Mouse (Mus musculus) urinary bladder, postnatal 36 days (tissue): ENCODE measurements around the gene Kirrel2.

Experiments
- DNase-seq, 2 experiments: peaks; one replicate each; pipeline ENCODE4 v3.0.0; 2022; ENCODE audit warnings: low spot score in 2 of 2, mixed read lengths in 1 of 2

Kirrel2 gene

GRCm38 (mm10) chr7:30450241-30450640 is 7.2 kb downstream of the Kirrel2 start:
- no peak for DNase-seq

GRCm38 (mm10) chr7:30444971-30445751 is 12.3 kb downstream of the Kirrel2 start, which contains the start of gene Aplp1:
Gene Aplp1, minus strand, starts transcription at chr7:30445535.
- DNase-seq = peak; percentile 20 to 26

- no peak for DNase-seq
These were observed 13.1 kb downstream of the Kirrel2 start for GRCm38 (mm10) chr7:30444154-30444970.

DNA sequence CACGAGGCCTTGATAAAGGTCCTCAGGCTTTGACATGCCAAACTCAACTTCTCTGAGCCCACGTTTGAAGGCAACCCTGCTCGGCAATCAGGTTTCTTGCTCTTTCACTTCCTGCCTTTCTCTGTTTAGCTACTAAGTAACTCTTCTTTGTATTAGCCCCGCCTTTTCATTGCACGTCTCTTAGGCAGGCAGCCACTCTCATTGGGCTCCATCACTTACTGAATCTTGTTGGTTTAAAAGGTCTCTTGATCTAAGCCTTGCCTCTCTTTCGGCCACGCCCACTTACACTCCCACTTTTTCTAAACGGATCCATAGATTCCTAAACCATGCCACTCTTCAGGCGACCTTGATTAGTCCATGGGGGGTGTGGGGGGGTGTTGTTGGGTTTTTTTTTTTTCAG is 13.8 kb downstream of the Kirrel2 start:
- no peak for DNase-seq

- no peak for DNase-seq
These were observed 16.8 kb downstream of the Kirrel2 start for GRCm38 (mm10) chr7:30440697-30441096.

- DNase-seq = no peak
These were observed 17.8 kb downstream of the Kirrel2 start for GRCm38 (mm10) chr7:30439734-30440133.

DNA sequence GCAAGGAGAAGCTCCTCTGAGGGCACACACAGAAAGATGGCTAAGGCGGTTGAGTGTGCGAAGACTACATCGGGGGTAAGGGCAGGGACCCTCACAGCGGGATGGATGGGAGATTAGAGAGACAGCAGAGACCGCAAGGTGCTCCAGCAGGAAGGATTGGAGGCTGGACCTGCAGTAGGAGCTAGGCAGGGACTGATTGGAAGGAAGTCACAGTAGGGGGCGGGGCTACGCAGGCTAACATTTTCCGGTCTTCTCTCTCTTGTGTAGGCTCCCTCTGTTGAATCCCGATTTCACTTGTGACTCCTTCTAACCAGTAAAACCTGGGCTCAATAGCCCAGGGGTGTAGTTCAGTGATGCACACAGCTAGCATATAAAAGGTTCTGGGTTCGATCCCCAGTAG is 20.6 kb downstream of the Kirrel2 start:
- DNase-seq = no peak

GRCm38 (mm10) chr7:30435156-30435555 is 22.3 kb downstream of the Kirrel2 start:
- DNase-seq = no peak

DNA sequence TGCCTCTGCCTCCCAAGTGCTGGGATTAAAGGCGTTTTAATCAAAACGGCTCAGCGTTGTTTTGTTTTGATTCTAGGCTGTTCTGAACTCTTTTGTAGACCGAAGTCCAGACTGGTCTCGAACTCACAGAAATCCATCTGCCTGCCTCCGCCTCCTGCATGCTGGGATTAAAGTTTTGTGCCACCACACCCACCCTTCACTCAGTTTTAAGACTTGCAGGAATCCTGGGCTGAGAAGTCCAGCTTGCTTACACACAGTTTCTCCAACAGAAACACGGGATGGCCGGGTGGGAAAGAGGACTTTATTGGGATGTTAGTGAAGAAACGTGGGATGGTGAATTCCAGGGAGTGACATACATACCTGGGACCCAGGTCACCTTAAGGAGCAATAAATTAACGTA is 22.8 kb downstream of the Kirrel2 start:
- no peak for DNase-seq

DNA sequence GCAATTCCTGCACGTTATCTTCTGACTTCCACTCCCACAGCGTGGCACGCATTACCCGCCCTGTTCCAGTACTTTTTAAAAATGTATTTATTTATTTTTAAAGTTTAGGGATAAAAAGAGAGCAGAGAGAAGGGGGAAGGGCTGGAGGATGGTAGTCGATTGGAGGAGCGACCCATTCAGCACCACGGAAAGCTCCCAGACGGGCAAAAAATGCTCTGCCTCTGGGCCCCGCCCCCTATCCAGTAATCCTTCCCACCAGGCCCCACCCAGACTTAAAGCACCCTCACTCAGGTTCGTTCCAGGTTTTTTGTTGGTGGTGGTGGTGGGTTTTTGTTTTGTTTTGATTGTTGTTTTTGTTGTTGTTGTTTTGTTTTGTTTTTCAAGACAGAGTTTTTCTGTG is 23.3 kb downstream of the Kirrel2 start:
- peak; percentile 35 to 46 for DNase-seq

- DNase-seq = peak; percentile 32 to 54
These were observed 25.7 kb downstream of the Kirrel2 start for GRCm38 (mm10) chr7:30431793-30432192.

DNA sequence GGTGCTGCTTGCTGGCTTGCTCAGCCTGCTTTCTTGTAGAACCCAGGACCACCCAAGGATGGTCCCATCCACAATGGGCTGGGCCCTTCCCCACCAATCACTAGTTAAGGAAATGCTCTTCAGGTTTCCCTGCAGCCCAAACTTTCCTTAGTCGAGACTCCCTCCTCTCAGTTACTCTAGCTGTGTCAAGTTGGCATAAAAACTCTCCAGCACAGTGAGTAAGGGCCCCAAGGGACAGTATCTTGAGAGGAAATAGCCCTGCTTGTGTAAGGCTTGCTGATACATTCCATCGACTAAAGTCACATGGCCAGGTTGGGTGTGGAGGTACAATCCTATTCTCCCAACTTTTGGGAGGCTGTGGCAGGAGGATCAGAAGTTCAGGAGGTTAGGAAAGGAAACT is 27.3 kb downstream of the Kirrel2 start:
- DNase-seq = no peak

DNA sequence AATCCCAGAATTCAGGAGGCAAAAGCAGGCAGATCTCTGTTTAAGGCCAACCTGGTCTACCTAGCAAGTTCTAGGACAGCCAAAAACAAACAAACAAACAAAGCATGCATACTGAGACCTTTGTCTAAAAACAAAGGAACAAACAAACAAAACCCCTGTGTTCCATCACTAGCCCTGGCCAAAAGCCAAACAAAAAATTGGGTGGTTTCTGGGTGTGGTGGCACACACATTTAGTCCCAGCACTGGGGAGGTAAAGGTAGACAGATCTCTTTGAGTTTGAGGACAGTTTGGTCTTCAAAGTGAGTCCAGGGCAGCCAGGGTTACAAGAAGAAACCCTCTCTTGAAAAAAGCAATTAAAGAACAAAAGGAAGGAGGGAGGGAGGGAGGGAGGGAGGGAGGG is 28.2 kb downstream of the Kirrel2 start:
- DNase-seq = no peak

- DNase-seq = no peak
These were observed 34.3 kb downstream of the Kirrel2 start for GRCm38 (mm10) chr7:30423071-30423641.

DNA sequence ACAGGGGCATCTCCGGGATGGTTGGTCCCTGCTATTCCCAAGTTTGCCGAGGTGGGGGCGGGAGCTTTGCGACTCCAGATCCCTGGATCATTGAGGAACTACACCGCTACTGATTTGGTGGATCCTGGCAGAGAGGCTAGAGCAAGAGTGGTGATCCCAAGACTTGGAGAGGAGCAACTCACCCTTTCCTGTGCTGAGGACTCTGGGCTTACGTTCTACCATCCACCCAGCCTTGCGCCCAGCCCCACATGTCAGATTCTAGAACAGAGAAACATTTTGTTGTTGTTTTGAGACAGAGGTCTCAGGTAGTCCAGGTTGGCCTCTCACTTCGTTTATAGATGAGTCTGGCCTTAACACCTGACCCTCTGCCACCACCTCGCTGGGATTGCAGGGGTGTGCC is 34.9 kb downstream of the Kirrel2 start:
- DNase-seq = no peak

DNA sequence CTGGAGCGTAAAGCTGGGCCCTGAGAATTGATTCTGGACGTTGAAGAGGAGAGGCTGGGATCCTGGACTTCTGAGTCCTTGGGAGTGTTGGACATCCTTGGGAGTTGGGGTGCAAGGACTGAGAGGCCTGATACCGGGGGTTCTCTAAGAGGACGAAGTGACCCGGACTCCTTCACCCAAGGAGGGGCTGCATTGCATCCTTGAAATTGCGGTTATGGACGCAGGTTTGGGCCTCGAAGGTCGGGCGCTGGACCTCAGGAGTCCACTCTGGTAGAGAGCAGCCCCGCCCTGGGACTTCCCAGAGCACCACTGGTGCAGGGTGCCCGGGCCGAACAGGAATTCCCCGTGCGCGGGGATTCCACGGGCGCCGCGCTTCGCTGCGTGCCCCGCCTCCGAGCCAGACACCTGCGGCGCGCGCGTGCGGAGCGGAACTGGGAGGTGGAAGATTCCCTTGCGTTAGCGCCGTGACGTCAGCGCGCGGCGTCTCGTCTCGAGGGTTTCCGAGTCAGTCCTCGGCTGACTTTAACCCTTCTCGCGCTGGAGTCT is 35.5 kb downstream of the Kirrel2 start:
- DNase-seq = peak; percentile 77 to 86

DNA sequence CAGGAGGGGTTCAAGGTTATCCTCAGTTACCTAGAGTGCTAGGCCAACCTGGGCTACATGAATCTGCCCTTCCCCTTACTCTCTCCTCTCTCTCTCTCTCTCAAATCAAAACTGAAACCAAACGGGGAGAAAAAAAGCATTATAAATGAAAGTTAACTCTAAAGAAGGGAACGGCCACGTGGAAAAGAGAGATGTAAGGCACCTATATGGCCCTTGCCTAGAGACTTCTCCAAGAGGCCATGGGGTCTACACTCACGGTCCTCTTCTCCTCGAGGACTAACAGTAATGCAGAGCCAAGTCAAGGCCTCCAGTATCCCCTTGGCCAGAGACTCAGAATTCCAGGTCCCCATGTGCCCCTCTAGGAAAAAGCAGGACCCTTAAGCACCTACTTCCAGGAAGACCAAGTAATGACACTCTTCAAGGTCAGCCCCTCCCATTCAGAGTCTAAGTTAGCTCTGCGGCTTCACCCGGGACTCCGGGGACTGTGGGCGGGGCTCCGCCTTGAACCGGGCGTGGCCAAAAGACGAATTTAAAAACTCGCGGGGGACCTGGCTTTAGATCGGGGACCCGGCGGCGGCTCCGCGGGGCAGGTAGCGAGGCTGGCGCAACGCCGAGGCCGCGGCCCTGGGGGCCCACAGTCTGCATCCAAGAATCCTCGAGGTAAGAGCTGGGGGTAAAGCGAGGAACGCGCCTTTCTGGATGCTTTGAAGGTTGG is 36.2 kb downstream of the Kirrel2 start, which contains the start of gene Nfkbid:
Gene Nfkbid, plus strand, starts transcription at position 558 of the 715 bp plus-strand sequence.
- peak; percentile 44 to 66 for DNase-seq

GRCm38 (mm10) chr7:30420673-30421072 is 36.8 kb downstream of the Kirrel2 start:
- no peak for DNase-seq

DNA sequence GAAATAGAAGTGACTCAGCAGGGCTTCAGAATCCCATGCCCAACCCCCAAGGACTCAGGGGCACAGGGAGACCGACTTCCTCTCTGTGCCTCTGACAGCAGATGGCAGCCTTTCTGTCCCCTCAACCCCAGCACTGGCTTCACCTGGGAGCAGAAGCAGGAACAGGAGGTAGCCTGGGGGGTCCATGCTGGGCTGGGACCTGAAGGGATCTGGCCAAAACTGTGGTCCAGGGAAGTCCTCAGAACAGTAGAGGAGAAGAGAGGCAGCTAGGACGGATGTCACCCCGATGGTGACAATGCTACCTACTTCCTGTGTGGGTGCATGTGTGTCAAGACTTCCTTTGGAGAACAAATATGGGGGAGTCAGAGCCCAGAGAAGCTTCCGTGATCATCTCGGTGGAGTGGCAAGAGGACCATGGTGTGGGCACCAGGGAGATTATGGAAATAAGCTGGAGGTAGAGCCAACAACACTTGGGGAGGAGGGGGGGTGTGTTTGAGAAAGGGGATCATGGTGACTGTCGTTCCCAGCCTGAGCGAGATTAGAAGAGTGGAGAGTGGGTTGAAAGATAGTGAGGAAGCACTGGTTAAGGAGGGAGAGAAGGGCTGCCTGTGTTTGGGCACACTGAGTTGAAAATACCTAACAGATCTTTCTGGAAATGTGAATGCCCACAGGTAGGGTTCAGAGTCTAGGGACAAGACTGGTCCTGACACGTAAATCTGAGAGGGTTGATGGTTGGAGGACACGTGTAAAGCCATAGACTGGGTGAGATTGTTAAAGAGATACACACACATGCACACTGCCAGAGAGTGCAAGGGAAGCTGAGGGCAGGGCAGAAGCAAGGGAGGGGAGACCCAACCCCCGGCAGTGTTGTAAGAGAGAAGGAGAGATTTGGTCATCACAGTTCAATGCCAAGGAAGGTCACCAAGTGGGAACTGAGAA is 37.7 kb downstream of the Kirrel2 start, which contains the start of gene Hcst:
Gene Hcst, minus strand, starts transcription at position 294 of the 939 bp plus-strand sequence.
- no peak for DNase-seq

DNA sequence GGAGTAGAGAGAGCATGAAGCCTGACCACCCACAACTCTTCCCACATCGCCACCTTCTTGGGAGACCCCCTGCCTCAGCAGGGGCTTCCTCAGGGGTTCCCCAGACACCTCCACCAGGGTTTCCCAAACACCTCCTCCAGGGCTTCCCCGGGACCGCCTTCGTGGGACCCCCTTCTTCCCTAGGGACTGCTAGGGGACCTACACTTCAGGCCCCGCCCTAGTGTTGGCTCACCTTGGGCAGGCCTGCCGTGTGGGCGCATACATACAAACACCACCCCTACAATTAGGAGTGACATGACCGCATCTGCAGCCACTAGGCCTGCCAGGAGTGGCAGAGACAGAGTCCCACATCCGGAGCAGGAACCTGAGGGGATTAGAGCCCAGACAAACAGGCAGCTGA is 39.6 kb downstream of the Kirrel2 start:
- no peak for DNase-seq
